Mouse (Mus musculus): Measurements from ENCODE around the gene Lyrm4.

- TF ChIP-seq POLR2A (IDR thresholded peaks at IDR 0.05; ENCODE audit: borderline replicate concordance, extremely low read depth, low read depth, low read length): no peak
- TF ChIP-seq CTCF (IDR thresholded peaks at IDR 0.05; ENCODE audit: insufficient read depth, low read length): no peak
Measured at GRCm38 (mm10) chr13:35939871-35940665, 177.3 kb downstream of the Lyrm4 start.
